In genomic region chr4:151640971-151641370, GRCm38 (mm10) we compare ENCODE assay signal across 10 mouse cellular contexts.
"Had no signal": no experiment of that assay in that cellular context is flagged by ENCODE, and none has a peak within 500 bp of the region (broad histone marks: within the 10 kb centered on the region; RNA-seq: fewer than 3 reads in every experiment).

No protein-coding gene starts in this region.

- H3K27ac ChIP-seq: kidney, embryonic 15.5 days; limb, embryonic 10.5 days; liver, embryonic 15.5 days; midbrain, embryonic 13.5 days had no signal

- H3K4me1 ChIP-seq: liver, embryonic 15.5 days had no signal

- DNase-seq: kidney, adult 2 months; kidney, postnatal 14 days; layer of hippocampus, postnatal 36 days; lung, adult 2 months; lung, postnatal 36 days; thymus, postnatal 4 days had no signal

- H3K27me3 ChIP-seq: liver, embryonic 15.5 days; midbrain, embryonic 13.5 days had no signal

- H3K4me3 ChIP-seq: kidney, embryonic 15.5 days; limb, embryonic 10.5 days; liver, embryonic 15.5 days; midbrain, embryonic 13.5 days had no signal
